Mouse (Mus musculus) testis, adult 2 months (tissue): Measurements from ENCODE around the gene Tiam1. TPM values are rescaled to one million over a fixed set of nuclear protein-coding genes. Genes with fewer than 3 reads are reported as not detected.
A peak's percentile ranks its signal among the peaks of the same experiment; 100 is the strongest.

Source experiments
- H3K27ac ChIP-seq: fragments of 200-500 bp; 2 replicates; pipeline ENCODE4 v1.5.1; 2012; ENCODE audit warnings: low read depth, low read length; ENCODE audit not compliant: control insufficient read depth, insufficient read depth
- H3K27me3 ChIP-seq: fragments of 200-500 bp; 2 replicates; pipeline ENCODE4 v1.6.1; 2012; ENCODE audit warnings: mild to moderate bottlenecking, low read length, moderate library complexity; ENCODE audit not compliant: control insufficient read depth, insufficient read depth
- H3K36me3 ChIP-seq: fragments of 200-500 bp; 2 replicates; pipeline ENCODE4 v1.6.1; 2012; ENCODE audit warnings: mild to moderate bottlenecking, low read length; ENCODE audit not compliant: control insufficient read depth, insufficient read depth
- H3K4me1 ChIP-seq: fragments of 200-500 bp; 2 replicates; pipeline ENCODE4 v1.6.1; 2012; ENCODE audit warnings: low read length; ENCODE audit not compliant: control insufficient read depth, insufficient read depth
- H3K4me3 ChIP-seq: fragments of 200-500 bp; 2 replicates; pipeline ENCODE4 v1.5.1; 2012; ENCODE audit warnings: low read depth, mild to moderate bottlenecking, low read length, moderate library complexity, mixed read lengths; ENCODE audit not compliant: control insufficient read depth
- CTCF ChIP-seq: fragments of 200-500 bp; IDR thresholded peaks from 2 replicates; pipeline ENCODE4 v1.5.1; 2012; ENCODE audit warnings: low read depth, mild to moderate bottlenecking, inconsistent platforms, low read length, moderate library complexity; ENCODE audit not compliant: control insufficient read depth, insufficient read depth, insufficient replicate concordance
- POLR2A ChIP-seq: fragments of 200-500 bp; IDR thresholded peaks from 2 replicates; pipeline ENCODE4 v1.6.1; 2012; ENCODE audit warnings: low read depth, mild to moderate bottlenecking, inconsistent platforms, low read length, moderate library complexity; ENCODE audit not compliant: control insufficient read depth
- polyA plus RNA-seq: library from polyadenylated mRNA; depleted of rRNA; stranded (reverse); fragments of >200 nt; gene quantifications from 2 replicates; pipeline ENCODE4 v1.2.3, GENCODE M21; 2012

Tiam1 gene
- polyA plus RNA-seq, 1 experiment, result 9.6 TPM

DNA sequence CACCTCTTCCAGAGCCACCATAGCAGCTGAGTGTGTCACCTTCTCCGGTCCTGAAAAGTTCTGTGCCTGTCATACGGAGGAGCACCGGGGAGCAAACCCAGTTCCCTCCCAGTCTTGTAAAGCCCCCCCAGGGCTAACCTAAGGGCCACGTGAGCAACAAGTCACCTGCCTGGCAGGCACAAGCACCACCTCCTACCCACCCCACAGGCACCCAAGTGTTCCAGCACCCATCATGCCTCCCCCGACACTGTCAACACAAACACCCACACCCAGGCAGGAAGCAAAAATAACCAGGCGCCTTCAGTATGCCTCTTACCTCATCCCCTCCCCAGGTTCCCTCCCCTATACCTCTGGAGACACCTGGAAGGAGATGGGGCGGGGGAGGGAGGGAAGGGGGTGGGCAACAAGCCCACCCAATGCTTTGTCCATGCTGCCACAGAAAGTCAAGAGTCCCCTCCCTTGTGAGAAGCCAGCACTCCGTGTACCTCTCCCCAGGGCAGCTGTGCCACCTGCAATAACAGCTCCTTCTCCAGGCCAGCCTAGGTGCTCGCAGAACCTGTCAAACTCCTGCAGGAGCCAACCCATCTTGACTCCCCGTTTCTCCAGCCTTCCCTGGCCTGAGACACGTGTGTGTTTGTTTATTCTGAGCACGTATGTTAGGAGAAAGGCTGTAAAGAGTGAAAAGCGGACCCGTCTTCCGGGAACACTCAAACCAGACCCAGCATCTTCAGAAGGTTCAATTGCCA is 38.7 kb downstream of the Tiam1 start:
- Histone ChIP-seq H3K27ac (no peak overlapping the region), H3K27me3 (no peaks in the 10 kb centered on the region), H3K36me3 (no peaks in the 10 kb centered on the region), H3K4me1 (peaks cover 2% of the 10 kb centered on the region), H3K4me3 (no peak overlapping the region)
- no peak for TF ChIP-seq CTCF
- no peak for TF ChIP-seq POLR2A

DNA sequence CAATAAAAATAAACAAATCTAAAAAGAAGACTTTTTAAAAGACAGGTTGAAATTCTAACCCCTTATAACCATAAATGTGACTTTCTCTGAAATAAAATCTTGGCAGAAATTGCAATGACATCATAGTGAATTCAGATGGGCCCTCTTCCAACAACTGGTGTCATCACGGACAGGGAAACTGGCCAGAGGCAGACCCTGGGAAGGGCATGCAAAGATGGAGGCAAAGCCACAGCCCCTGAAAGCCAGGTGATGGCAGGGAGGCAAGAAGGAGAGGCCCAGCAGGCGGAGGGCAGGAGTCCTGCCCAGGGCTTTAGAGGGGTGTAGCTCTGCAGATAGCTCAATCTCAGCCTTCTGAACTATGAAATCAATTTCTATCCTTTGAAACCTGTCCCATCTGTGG is 39.8 kb downstream of the Tiam1 start:
- no peak overlapping the region for H3K27ac ChIP-seq

DNA sequence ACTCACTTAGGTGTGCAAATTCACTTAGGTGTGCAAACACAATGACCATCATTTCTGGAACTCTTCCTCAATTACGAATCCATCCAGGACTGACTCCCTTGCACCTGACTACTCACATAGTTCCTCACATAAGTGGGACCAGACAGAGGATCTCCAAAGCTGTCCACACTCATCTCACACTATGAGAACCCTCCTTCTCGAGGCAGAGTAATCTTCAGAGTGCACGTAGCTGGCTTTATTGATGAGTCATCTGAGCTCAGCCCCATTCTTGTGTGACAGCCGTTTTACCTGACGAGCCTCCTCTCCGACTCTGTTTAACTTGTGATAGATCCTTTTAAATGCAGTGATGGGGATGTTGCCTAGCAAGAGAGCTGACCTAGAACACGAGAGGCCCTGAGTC is 41.0 kb downstream of the Tiam1 start:
- no peak overlapping the region for H3K4me3 ChIP-seq
- peaks cover 2% of the 10 kb centered on the region for H3K4me1 ChIP-seq
- H3K27me3 ChIP-seq, result no peaks in the 10 kb centered on the region
- no peaks in the 10 kb centered on the region for H3K36me3 ChIP-seq
- no peak overlapping the region for H3K27ac ChIP-seq
- TF ChIP-seq CTCF (no peak), POLR2A (no peak)

More for the DNA sequence above, 39.8 kb downstream of the Tiam1 start:
- no peak overlapping the region for H3K4me3 ChIP-seq
- H3K27me3 ChIP-seq, result no peaks in the 10 kb centered on the region
- H3K4me1 ChIP-seq, result peaks cover 2% of the 10 kb centered on the region
- TF ChIP-seq POLR2A (no peak), CTCF (no peak)
- no peaks in the 10 kb centered on the region for H3K36me3 ChIP-seq

DNA sequence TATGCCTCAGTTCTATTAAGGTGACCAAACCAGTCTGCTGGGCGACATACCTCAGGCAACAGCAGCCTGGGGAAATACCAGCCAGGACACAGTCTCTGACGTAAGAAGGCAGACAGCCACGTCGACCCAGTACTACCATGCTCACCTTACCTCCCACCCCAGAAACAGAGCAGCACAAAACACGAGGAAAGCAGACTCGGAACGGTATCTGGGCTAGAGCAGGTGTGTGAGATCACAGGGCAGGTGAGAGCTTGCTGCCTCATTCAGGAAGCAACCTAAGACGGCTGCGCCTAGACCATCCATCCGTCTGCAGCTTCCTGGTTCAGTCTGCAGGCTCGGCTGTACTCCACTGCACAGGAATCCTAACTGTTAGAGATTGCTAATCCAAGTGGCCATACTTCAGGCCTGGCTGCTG is 45.4 kb downstream of the Tiam1 start:
- Histone ChIP-seq H3K27me3 (no peaks in the 10 kb centered on the region), H3K4me3 (no peak overlapping the region), H3K4me1 (peaks cover 2% of the 10 kb centered on the region), H3K27ac (no peak overlapping the region), H3K36me3 (no peaks in the 10 kb centered on the region)
- TF ChIP-seq POLR2A, result no peak

DNA sequence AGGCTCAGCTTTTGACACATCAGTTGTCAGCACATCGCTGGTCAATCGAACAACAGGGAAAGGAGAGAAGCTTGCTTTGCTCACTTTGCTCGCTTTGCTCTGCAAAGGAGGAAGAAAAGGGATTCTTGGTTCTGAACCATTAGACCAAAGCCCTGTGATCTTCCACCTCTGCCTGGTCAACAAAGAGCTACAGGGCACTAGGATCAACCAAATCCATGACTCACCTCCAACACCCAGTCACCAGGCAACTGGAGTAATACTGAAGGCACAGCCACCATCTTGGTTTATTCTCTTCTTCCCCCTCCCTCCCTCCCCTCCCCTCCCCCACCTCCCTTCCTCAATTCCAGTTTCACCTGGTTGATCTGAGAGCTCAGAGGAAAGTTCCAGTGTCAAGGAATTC is 45.8 kb downstream of the Tiam1 start:
- Histone ChIP-seq H3K4me1 (peaks cover 2% of the 10 kb centered on the region), H3K27ac (no peak overlapping the region), H3K27me3 (no peaks in the 10 kb centered on the region), H3K4me3 (no peak overlapping the region), H3K36me3 (no peaks in the 10 kb centered on the region)
- TF ChIP-seq CTCF, result no peak
- no peak for TF ChIP-seq POLR2A

DNA sequence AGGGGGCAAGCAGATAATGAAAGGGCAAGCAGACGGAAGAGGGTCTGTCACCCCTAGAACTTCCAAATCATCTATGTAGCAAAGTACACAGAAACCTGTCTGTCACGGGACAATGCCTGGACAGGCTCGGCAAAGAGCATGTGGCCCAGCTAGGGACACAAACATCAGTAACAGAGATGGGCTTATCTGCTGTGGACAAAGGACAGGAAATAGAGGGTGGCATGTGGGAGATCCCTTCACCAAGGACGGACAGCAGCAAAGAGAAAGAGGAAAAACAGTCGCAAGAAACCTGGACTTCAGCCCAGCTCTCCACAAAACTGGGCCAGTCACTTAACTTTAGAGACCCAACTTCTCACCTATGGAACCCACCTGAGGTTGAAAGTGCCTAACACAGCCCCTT is 47.6 kb downstream of the Tiam1 start:
- H3K27ac ChIP-seq, result 0 out of 2 replicates have a peak overlapping the region, but pooled peaks have one; percentile 15
- no peak for TF ChIP-seq CTCF
- no peaks in the 10 kb centered on the region for H3K27me3 ChIP-seq

DNA sequence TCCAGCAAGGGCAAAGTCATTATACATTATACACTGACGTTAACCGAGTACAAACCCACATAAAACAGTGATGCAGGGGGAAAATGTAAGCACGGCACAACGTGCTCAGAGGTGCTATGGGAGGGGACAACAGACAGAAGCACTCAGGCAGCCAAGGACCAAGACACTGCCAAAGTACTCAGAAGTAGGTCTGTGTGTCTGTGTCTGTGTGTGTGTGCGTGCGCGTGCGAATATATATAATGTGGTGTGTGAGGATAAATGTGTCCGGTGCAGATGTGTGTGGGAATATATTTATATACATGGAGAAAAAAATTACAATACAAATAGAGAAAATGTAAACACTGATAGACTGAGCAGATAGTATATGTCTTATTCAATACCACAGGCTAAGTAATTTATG is 50.6 kb downstream of the Tiam1 start:
- Histone ChIP-seq H3K4me1 (no peaks in the 10 kb centered on the region; the same call in 1 of the 2 replicates), H3K36me3 (no peaks in the 10 kb centered on the region), H3K27ac (no peak overlapping the region), H3K27me3 (no peaks in the 10 kb centered on the region), H3K4me3 (no peak overlapping the region)
- no peak for TF ChIP-seq POLR2A
- TF ChIP-seq CTCF, result no peak

More for the DNA sequence above, 47.6 kb downstream of the Tiam1 start:
- H3K4me1 ChIP-seq, result peaks cover 2% of the 10 kb centered on the region
- no peak overlapping the region for H3K4me3 ChIP-seq
- H3K36me3 ChIP-seq, result no peaks in the 10 kb centered on the region

DNA sequence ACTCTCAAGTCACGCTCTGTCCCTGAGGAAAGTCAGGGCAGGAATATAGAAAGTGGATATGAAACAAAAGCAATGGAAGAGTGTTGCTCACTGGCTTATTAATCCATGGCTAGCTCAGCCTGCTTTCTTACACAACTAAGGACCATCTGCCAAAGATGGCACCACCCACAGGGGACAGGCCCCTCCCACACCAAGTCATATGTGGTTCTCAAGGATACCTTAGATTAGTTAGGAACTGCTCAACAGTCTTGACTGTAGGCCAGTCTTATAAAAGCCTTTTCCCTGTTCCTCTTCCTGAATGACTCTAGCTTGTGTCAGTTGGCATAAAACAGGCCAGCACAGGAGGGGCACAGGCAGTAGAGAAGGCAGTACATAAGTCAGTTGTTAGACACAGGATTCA is 51.7 kb downstream of the Tiam1 start:
- Histone ChIP-seq H3K36me3 (no peaks in the 10 kb centered on the region), H3K27me3 (no peaks in the 10 kb centered on the region), H3K4me1 (no peaks in the 10 kb centered on the region; the same call in 1 of the 2 replicates), H3K4me3 (no peak overlapping the region), H3K27ac (no peak overlapping the region)
- TF ChIP-seq POLR2A (no peak), CTCF (no peak)
